Mouse (Mus musculus) midbrain, embryonic 12.5 days (tissue): ENCODE results near the gene Olfr172. TPM values are rescaled to one million over a fixed set of nuclear protein-coding genes. Genes with fewer than 3 reads are reported as not detected.

Experiments
- ATAC-seq: fragments of 200-750 bp; cut with Nextera tagmentation; 2 replicates; pipeline ENCODE4 v1.8.0; 2017; ENCODE audit warnings: low read depth, moderate TSS enrichment, moderate library complexity; ENCODE audit not compliant: low FRiP score
- H3K27ac ChIP-seq: fragments of 300-500 bp; sonication (generic); replicated peaks from 2 replicates; pipeline ENCODE4 v1.5.1; 2016; ENCODE audit warnings: mild to moderate bottlenecking
- H3K27me3 ChIP-seq: fragments of 300-500 bp; sonication (generic); 2 replicates; pipeline ENCODE4 v1.6.1; 2016; ENCODE audit warnings: mild to moderate bottlenecking
- H3K36me3 ChIP-seq: fragments of 300-500 bp; sonication (generic); 2 replicates; pipeline ENCODE4 v1.6.1; 2016
- H3K4me1 ChIP-seq: fragments of 300-500 bp; sonication (generic); 2 replicates; pipeline ENCODE4 v1.6.1; 2016
- H3K4me2 ChIP-seq: fragments of 300-500 bp; sonication (generic); replicated peaks from 2 replicates; pipeline ENCODE4 v1.6.1; 2016; ENCODE audit warnings: mild to moderate bottlenecking, moderate library complexity
- H3K4me3 ChIP-seq: fragments of 300-500 bp; sonication (generic); 2 replicates; pipeline ENCODE4 v1.5.1; 2016; ENCODE audit warnings: mild to moderate bottlenecking
- H3K9ac ChIP-seq: fragments of 300-500 bp; sonication (generic); replicated peaks from 2 replicates; pipeline ENCODE4 v1.6.1; 2016; ENCODE audit warnings: mild to moderate bottlenecking, moderate library complexity
- H3K9me3 ChIP-seq: fragments of 300-500 bp; sonication (generic); 2 replicates; pipeline ENCODE4 v1.6.1; 2016; ENCODE audit warnings: mild to moderate bottlenecking
- WGBS: fragments of 180-500 bp; shearing (Covaris S2); methylation state at CpG from one replicate; pipeline ENCODE4 v1.1.7; 2016; 5-methylcytosine and 5-hydroxymethylcytosine counted together
- microRNA-seq: library from miRNA; unstranded; fragments of <30 nt; microRNA quantifications from one replicate; pipeline ENCODE4, GENCODE M21; 2017
- polyA plus RNA-seq: library from polyadenylated mRNA; unstranded; fragments of >200 nt; fragmentation: Nextera tagmentation; extraction: Ambion mirVana; gene quantifications from 2 replicates; pipeline ENCODE4 v1.2.1, GENCODE M21; 2016

Gene Olfr172
- polyA plus RNA-seq, 1 experiment from 2014 or later, result not detected

DNA sequence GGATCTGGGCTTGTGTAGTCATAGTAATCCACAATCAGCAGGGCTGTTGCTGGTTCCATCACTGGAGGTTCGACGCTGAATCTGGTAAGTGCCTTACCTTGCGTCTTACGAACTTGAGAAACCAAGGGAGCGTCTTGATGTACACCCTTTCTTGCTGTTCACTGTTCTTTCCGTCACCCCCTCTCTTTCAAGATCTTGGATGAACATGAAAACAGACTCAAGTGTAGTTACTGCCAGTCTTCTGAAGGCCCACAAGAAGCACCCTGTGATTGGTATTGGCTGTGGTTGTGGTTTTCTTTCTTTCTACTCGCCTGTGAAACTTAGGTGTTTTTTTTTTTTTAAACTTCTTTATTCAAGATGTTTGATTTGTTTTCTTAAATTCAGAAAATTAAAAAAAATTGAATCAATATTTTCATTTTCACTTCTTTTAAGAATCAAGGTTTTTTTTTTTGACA lies 44.3 kb downstream of the Olfr172 start, which contains the start of gene Gpr15:
Gene Gpr15 (minus strand): TSS at position 405 of the 455 bp plus-strand sequence.
- Histone ChIP-seq H3K27me3 (no peaks in the 10 kb centered on the region), H3K9ac (no peak within 1 kb of the TSS), H3K4me1 (no peaks in the 10 kb centered on the region), H3K27ac (no peak within 1 kb of the TSS), H3K4me3 (no peak within 1 kb of the TSS), H3K9me3 (no peaks in the 10 kb centered on the region), H3K36me3 (no peaks in the 10 kb centered on the region), H3K4me2 (no peak within 1 kb of the TSS)
- 97% methylated on average over 7 of the region's 7 CpGs for WGBS
- no peak for ATAC-seq

DNA sequence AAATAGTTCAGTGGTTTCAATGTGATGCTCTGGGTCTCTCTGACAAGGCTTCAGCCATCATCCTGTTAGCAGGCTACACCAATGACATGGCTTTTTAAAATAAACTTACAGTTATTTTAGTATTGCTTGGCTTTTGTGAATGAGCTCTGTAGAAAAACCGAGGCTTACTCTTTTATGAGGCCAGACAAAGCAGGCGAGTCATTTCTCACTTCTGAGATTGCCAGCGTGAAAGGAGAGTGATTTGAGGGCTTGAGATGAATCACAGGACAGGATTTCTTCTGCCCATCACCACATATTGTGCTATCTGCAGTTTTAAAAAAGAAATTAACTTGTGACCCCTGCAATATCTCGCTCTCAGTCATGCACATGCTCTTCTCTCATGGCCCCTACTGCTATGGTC lies 48.0 kb downstream of the Olfr172 start:
- Histone ChIP-seq H3K36me3 (no peaks in the 10 kb centered on the region), H3K27me3 (no peaks in the 10 kb centered on the region), H3K9me3 (no peaks in the 10 kb centered on the region), H3K9ac (no peak overlapping the region), H3K4me2 (no peak overlapping the region), H3K4me3 (no peak overlapping the region), H3K4me1 (no peaks in the 10 kb centered on the region), H3K27ac (no peak overlapping the region)
- no peak for ATAC-seq
- 80% methylated on average over 4 of the region's 4 CpGs for WGBS

DNA sequence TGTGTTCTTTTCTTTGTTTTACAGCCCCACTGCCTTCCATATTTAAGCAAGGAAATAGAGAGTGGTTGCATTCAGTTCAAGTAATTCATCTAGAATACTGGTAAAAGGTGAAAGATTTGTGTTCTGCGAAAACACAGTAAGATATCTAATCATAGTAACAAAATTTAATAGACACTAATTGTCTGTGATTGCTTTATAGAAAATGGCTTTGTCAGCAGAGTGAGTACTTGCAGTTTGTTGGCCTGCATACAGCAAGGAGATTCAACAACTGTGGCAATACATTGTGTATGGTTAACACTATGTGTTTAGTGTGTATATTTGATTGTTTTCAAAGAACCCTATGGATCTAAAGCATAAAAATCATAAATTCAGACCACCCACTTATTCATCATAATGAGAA lies 49.8 kb downstream of the Olfr172 start:
- Histone ChIP-seq H3K27me3 (no peaks in the 10 kb centered on the region), H3K9me3 (no peaks in the 10 kb centered on the region), H3K4me3 (no peak overlapping the region), H3K4me2 (no peak overlapping the region), H3K4me1 (no peaks in the 10 kb centered on the region), H3K36me3 (no peaks in the 10 kb centered on the region), H3K9ac (no peak overlapping the region), H3K27ac (no peak overlapping the region)
- ATAC-seq, result no peak
- 98% methylated on average over 1 of the region's 1 CpGs for WGBS

DNA sequence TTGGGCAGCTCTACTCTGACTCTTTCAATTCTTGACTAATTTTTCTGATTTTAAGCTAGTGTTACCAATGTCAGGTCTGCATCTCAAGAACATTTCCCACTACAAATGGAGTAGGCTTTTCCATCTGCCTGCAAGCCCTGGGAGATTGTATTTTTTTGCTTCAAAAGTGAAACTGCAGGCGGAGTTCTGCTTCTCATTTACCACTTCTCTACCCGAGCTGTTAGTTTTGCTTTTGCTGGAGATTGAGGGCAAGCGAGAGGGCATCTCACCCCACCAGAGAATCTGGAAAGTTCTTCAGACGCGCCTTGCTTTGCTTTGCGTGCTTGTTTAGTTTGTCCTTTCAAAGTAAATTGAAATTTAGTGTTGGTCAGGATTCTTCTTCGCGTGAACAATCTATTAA lies 50.8 kb downstream of the Olfr172 start:
- Histone ChIP-seq H3K9me3 (no peaks in the 10 kb centered on the region), H3K27me3 (no peaks in the 10 kb centered on the region), H3K4me1 (no peaks in the 10 kb centered on the region), H3K4me3 (no peak overlapping the region), H3K4me2 (no peak overlapping the region), H3K9ac (no peak overlapping the region), H3K36me3 (no peaks in the 10 kb centered on the region), H3K27ac (no peak overlapping the region)
- no peak for ATAC-seq
- WGBS, result 80% methylated on average over 8 of the region's 8 CpGs

Small RNA genes within 50 kb of the gene (microRNA-seq; reads per million reads assigned to microRNA genes)
- not detected for gene Gm27564

Other genes starting within 250 kb of the Olfr172 start
- gene St3gal6, start 238.9 kb downstream of the Olfr172 start, polyA plus RNA-seq, result 11.4 and 12.5 TPM in 2 replicates
- not detected in 2 replicates for gene Gm813, start 146.2 kb downstream of the Olfr172 start, polyA plus RNA-seq
- gene E330017A01Rik, start 124.4 kb downstream of the Olfr172 start, polyA plus RNA-seq, result not detected in 2 replicates
- 16.6 and 17.2 TPM in 2 replicates for gene Cpox, start 92.9 kb downstream of the Olfr172 start, polyA plus RNA-seq
- gene Gpr15, start 44.1 kb downstream of the Olfr172 start, polyA plus RNA-seq, result 0.18 TPM in 1 of 2 replicates, not detected in the other
- gene Cldnd1, start 35.3 kb downstream of the Olfr172 start, polyA plus RNA-seq, result 105 and 106 TPM in 2 replicates
- not detected in 2 replicates for gene Olfr173, start 37.1 kb upstream of the Olfr172 start, polyA plus RNA-seq
- not detected in 2 replicates for gene Olfr175-ps1, start 63.6 kb upstream of the Olfr172 start, polyA plus RNA-seq
- not detected in 2 replicates for gene Olfr177, start 111.6 kb upstream of the Olfr172 start, polyA plus RNA-seq
- not detected in 2 replicates for gene Olfr178, start 128.9 kb upstream of the Olfr172 start, polyA plus RNA-seq
- gene Olfr181, start 165.6 kb upstream of the Olfr172 start, polyA plus RNA-seq, result not detected in 2 replicates
- not detected in 2 replicates for gene Olfr180, start 166.2 kb upstream of the Olfr172 start, polyA plus RNA-seq
- not detected in 2 replicates for gene Olfr183, start 232.2 kb upstream of the Olfr172 start, polyA plus RNA-seq